Mouse (Mus musculus): ENCODE measurements around the gene Gm20388. TPM values are rescaled to one million over a fixed set of nuclear protein-coding genes. Genes with fewer than 3 reads are reported as not detected.
A peak's percentile ranks its signal among the peaks of the same experiment; 100 is the strongest.

Gene Gm20388
- total RNA-seq, 2 experiments from 2014 or later, result not detected

GRCm38 (mm10) chr8:123720471-123721001 lies 3809.9 kb downstream of the Gm20388 start:
- no peak for DNase-seq (ENCODE audit: low spot score in 2 of 2)

- no peak for DNase-seq (ENCODE audit: low spot score in 2 of 2)
These were observed 3811.6 kb downstream of the Gm20388 start for GRCm38 (mm10) chr8:123722245-123722644.

GRCm38 (mm10) chr8:123724752-123725151 lies 3814.1 kb downstream of the Gm20388 start:
- DNase-seq (ENCODE audit: low spot score in 2 of 2), result peak in 1 of 2 experiments; percentile 30

- DNase-seq (ENCODE audit: low spot score in 2 of 2), result no peak
These were observed 3814.6 kb downstream of the Gm20388 start for GRCm38 (mm10) chr8:123725261-123725660.

GRCm38 (mm10) chr8:123726759-123727158 lies 3816.1 kb downstream of the Gm20388 start:
- no peak for DNase-seq (ENCODE audit: low spot score in 2 of 2)

GRCm38 (mm10) chr8:123729055-123729785 lies 3818.6 kb downstream of the Gm20388 start:
- DNase-seq (ENCODE audit: low spot score in 2 of 2), result peak; percentile 37 to 52

- peak; percentile 44 to 47 for DNase-seq (ENCODE audit: low spot score in 2 of 2)
These were observed 3819.3 kb downstream of the Gm20388 start for GRCm38 (mm10) chr8:123729786-123730411.

- DNase-seq (ENCODE audit: low spot score in 2 of 2), result no peak
These were observed 3821.7 kb downstream of the Gm20388 start for GRCm38 (mm10) chr8:123732332-123732731.

GRCm38 (mm10) chr8:123734486-123734885 lies 3823.8 kb downstream of the Gm20388 start:
- no peak for DNase-seq (ENCODE audit: low spot score in 2 of 2)

- DNase-seq (ENCODE audit: low spot score in 2 of 2), result no peak
These were observed 3826.3 kb downstream of the Gm20388 start for GRCm38 (mm10) chr8:123736974-123737373.

- no peak for DNase-seq (ENCODE audit: low spot score in 2 of 2)
These were observed 3829.6 kb downstream of the Gm20388 start for GRCm38 (mm10) chr8:123740263-123740662.

GRCm38 (mm10) chr8:123741232-123741631 lies 3830.6 kb downstream of the Gm20388 start:
- DNase-seq (ENCODE audit: low spot score in 2 of 2), result no peak

GRCm38 (mm10) chr8:123746488-123746887 lies 3835.8 kb downstream of the Gm20388 start:
- no peak for DNase-seq (ENCODE audit: low spot score in 2 of 2)

GRCm38 (mm10) chr8:123747772-123748171 lies 3837.1 kb downstream of the Gm20388 start:
- no peak for DNase-seq (ENCODE audit: low spot score in 2 of 2)

GRCm38 (mm10) chr8:123750171-123750693 lies 3839.6 kb downstream of the Gm20388 start:
- DNase-seq (ENCODE audit: low spot score in 2 of 2), result no peak

- no peak for DNase-seq (ENCODE audit: low spot score in 2 of 2)
These were observed 3842.3 kb downstream of the Gm20388 start for GRCm38 (mm10) chr8:123752773-123753468.

- DNase-seq (ENCODE audit: low spot score in 2 of 2), result no peak
These were observed 3843.1 kb downstream of the Gm20388 start for GRCm38 (mm10) chr8:123753604-123754375.

GRCm38 (mm10) chr8:123754538-123755431 lies 3844.1 kb downstream of the Gm20388 start:
- no peak for DNase-seq (ENCODE audit: low spot score in 2 of 2)

- DNase-seq (ENCODE audit: low spot score in 2 of 2), result no peak
These were observed 3846.3 kb downstream of the Gm20388 start for GRCm38 (mm10) chr8:123756901-123757300.

GRCm38 (mm10) chr8:123758935-123759334 lies 3848.3 kb downstream of the Gm20388 start:
- DNase-seq (ENCODE audit: low spot score in 2 of 2), result no peak
